Mouse (Mus musculus) megakaryocyte, embryonic 14.5 days (primary cell): ENCODE results near the gene Gm13285. TPM values are rescaled to one million over a fixed set of nuclear protein-coding genes. Genes with fewer than 3 reads are reported as not detected.
"Not testable (repeated sequence)": the region's sequence is repeated elsewhere in the genome, so short reads cannot be mapped to it uniquely, and the experiment has no call there.

ENCODE experiments used
- H3K27me3 ChIP-seq: replicated peaks from 2 replicates; pipeline ENCODE3; 2012; ENCODE audit warnings: inconsistent platforms
- H3K36me3 ChIP-seq: replicated peaks from 2 replicates; pipeline ENCODE3; 2012; ENCODE audit warnings: low read length, inconsistent platforms, mixed read lengths
- H3K4me1 ChIP-seq: 2 replicates; pipeline ENCODE4 v1.6.1; 2012; ENCODE audit warnings: inconsistent platforms
- H3K4me3 ChIP-seq: replicated peaks from 2 replicates; pipeline ENCODE3; 2012; ENCODE audit warnings: moderate library complexity, mild to moderate bottlenecking, inconsistent platforms
- H3K9me3 ChIP-seq: 2 replicates; pipeline ENCODE4 v1.6.1; 2012; ENCODE audit warnings: inconsistent platforms
- FLI1 ChIP-seq: IDR thresholded peaks from 2 replicates; pipeline ENCODE4 v1.6.1; 2012; ENCODE audit warnings: low read length, inconsistent platforms, mixed read lengths
- GATA1 ChIP-seq: IDR thresholded peaks from 3 replicates; pipeline ENCODE4 v1.6.1; 2012; ENCODE audit warnings: mixed read lengths, low read length, inconsistent platforms, borderline replicate concordance
- polyA plus RNA-seq: library from polyadenylated mRNA; stranded (reverse); fragments of >175 nt; gene quantifications from 2 replicates; pipeline ENCODE4 v1.2.3, GENCODE M21; 2012; ENCODE audit warnings: low replicate concordance; ENCODE audit not compliant: insufficient read depth

Gm13285 gene
- polyA plus RNA-seq, 1 experiment = not detected

- no peak for TF ChIP-seq FLI1
- TF ChIP-seq GATA1 = no peak
- Histone ChIP-seq H3K4me3 (no peak overlapping the region), H3K4me1 (0 out of 2 replicates have a peak, but pooled peaks cover 3% of the 10 kb centered on the region), H3K36me3 (no peaks in the 10 kb centered on the region), H3K27me3 (peaks cover 2% of the 10 kb centered on the region), H3K9me3 (no peaks in the 10 kb centered on the region)
These were observed 23.5 kb downstream of the Gm13285 start for GRCm38 (mm10) chr4:88822995-88823394.

DNA sequence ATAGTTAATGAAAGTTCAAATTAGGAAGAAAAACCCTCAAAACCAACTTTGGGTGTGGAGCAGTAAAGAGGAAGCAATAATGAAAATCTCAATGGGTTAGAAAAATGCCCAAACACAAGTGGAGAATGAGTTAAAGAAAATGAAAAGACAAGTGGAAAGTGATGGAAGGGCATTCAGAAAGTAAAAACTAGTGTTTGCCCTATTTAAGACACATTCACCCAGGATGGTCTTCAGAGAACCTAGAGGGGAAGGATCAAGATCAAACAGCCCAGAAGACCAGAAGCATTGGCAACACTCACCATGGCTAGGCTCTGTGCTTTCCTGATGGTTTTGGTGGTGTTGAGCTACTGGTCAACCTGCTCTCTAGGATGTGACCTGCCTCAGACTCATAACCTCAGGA is 27.7 kb downstream of the Gm13285 start, which contains the start of gene Ifna6:
TSS of gene Ifna6 (plus strand) at position 301 of the 400 bp plus-strand sequence.
- not testable (repeated sequence) for H3K36me3 ChIP-seq

DNA sequence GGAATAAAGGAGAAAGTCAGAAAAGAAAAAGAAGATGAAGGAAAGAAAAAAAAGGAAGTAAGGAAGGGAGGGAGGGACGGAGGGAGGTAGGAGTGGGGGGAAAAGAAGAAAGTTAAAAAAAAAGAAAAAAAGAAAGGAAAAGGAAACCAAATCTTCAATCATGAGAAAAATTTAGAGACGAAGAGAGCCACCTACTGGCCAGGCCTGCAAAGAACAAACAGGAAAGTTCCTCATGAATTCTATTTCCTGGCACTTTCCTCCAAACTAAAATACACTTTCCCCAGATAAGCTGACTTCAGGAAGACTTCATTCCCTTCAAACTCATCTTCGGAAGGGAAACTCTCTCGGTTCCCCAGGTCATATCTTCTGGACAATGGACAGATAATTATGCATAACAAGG is 31.1 kb downstream of the Gm13285 start:
- no peak overlapping the region for H3K4me3 ChIP-seq
- H3K4me1 ChIP-seq = peaks cover 11% of the 10 kb centered on the region
- H3K9me3 ChIP-seq = no peaks in the 10 kb centered on the region
- no peak for TF ChIP-seq FLI1
- no peak for TF ChIP-seq GATA1
- H3K27me3 ChIP-seq = no peaks in the 10 kb centered on the region
- H3K36me3 ChIP-seq = no peaks in the 10 kb centered on the region

More for the DNA sequence above, 27.7 kb downstream of the Gm13285 start, which contains the start of gene Ifna6:
- H3K4me3 ChIP-seq, H3K27me3 ChIP-seq, H3K9me3 ChIP-seq: not testable (repeated sequence)
- peaks cover 13% of the 10 kb centered on the region for H3K4me1 ChIP-seq

GRCm38 (mm10) chr4:88835225-88835624 is 35.8 kb downstream of the Gm13285 start, which contains the start of gene Ifna5:
Gene Ifna5 (plus strand): TSS chr4:88835525.
- not testable (repeated sequence) for H3K4me1 ChIP-seq, H3K36me3 ChIP-seq, H3K9me3 ChIP-seq

GRCm38 (mm10) chr4:88838828-88839227 is 39.4 kb downstream of the Gm13285 start:
- H3K36me3 ChIP-seq = no peaks in the 10 kb centered on the region
- H3K9me3 ChIP-seq = no peaks in the 10 kb centered on the region
- H3K4me1 ChIP-seq = peaks cover 4% of the 10 kb centered on the region; the same call in 1 of the 2 replicates
- H3K4me3 ChIP-seq = no peak overlapping the region
- TF ChIP-seq GATA1 (no peak), FLI1 (no peak)
- H3K27me3 ChIP-seq = peaks cover 7% of the 10 kb centered on the region

More at GRCm38 (mm10) chr4:88835225-88835624, 35.8 kb downstream of the Gm13285 start, which contains the start of gene Ifna5:
- not testable (repeated sequence) for H3K27me3 ChIP-seq, H3K4me3 ChIP-seq

GRCm38 (mm10) chr4:88840058-88840457 is 40.6 kb downstream of the Gm13285 start:
- no peaks in the 10 kb centered on the region for H3K36me3 ChIP-seq
- H3K4me1 ChIP-seq = peaks cover 4% of the 10 kb centered on the region; the same call in 1 of the 2 replicates
- peaks cover 7% of the 10 kb centered on the region for H3K27me3 ChIP-seq
- TF ChIP-seq GATA1 = no peak
- TF ChIP-seq FLI1 = no peak
- H3K4me3 ChIP-seq = no peak overlapping the region
- H3K9me3 ChIP-seq = no peaks in the 10 kb centered on the region

GRCm38 (mm10) chr4:88841438-88841911 is 42.0 kb downstream of the Gm13285 start, which contains the start of gene Ifna4:
Gene Ifna4 (plus strand): TSS chr4:88841861.
- H3K4me3 ChIP-seq = no peak within 1 kb of the TSS
- peaks cover 5% of the 10 kb centered on the region for H3K27me3 ChIP-seq
- TF ChIP-seq FLI1 (no peak), GATA1 (no peak)
- no peaks in the 10 kb centered on the region for H3K9me3 ChIP-seq
- H3K4me1 ChIP-seq = peaks cover 4% of the 10 kb centered on the region; the same call in 1 of the 2 replicates
- H3K36me3 ChIP-seq = no peaks in the 10 kb centered on the region

DNA sequence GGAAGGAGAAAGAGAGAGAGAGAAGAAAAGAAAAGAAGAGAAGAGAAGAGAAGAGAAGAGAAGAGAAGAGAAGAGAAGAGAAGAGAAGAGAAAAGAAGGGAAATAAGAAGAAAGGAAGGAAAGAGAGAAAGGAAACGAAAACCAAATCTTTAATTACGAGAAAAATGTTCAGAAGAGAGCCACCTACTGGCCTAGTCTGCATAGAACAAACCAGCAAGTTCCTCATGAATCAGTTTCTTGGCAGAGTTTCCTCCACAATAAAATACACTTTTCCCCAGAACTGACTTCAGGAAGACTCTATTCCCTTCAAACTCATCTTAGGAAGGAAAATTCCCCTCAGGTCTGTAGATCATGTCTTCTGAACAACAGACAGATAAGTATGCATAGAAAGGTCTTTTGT is 45.9 kb downstream of the Gm13285 start:
- H3K27me3 ChIP-seq = peaks cover 8% of the 10 kb centered on the region
- no peak overlapping the region for H3K4me3 ChIP-seq
- H3K9me3 ChIP-seq = no peaks in the 10 kb centered on the region
- peaks cover 4% of the 10 kb centered on the region; the same call in 1 of the 2 replicates for H3K4me1 ChIP-seq
- no peaks in the 10 kb centered on the region for H3K36me3 ChIP-seq
- TF ChIP-seq GATA1 = no peak
- TF ChIP-seq FLI1 = no peak

DNA sequence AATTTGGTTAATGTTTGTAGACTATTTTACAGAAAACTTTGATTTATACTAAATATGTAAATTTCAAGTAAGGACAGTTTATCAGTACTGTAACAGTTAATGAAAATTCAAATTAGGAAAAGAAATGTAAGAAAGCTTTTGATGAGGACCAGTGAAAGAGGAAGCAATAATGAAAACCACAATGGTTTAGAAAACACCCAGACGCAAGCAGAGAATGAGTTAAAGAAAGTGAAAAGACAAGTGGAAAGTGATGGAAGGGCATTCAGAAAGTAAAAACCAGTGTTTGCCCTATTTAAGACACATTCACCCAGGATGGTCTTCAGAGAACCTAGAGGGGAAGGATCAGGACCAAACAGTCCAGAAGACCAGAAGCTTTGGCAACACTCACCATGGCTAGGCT is 50.2 kb downstream of the Gm13285 start, which contains the start of gene Ifna1:
TSS of gene Ifna1 (plus strand) at position 390 of the 400 bp plus-strand sequence.
- H3K4me3 ChIP-seq = no peak within 1 kb of the TSS
- peaks cover 8% of the 10 kb centered on the region for H3K27me3 ChIP-seq
- no peaks in the 10 kb centered on the region for H3K4me1 ChIP-seq
- TF ChIP-seq GATA1 (no peak), FLI1 (no peak)
- no peaks in the 10 kb centered on the region for H3K9me3 ChIP-seq
- H3K36me3 ChIP-seq = no peaks in the 10 kb centered on the region

Other genes with a start within 250 kb of the Gm13285 start
- not detected in 2 replicates for gene Ifna15, start 241.4 kb upstream of the Gm13285 start, polyA plus RNA-seq
- gene Ifna14, start 227.9 kb upstream of the Gm13285 start, polyA plus RNA-seq = not detected in 2 replicates
- gene Ifna9, start 207.3 kb upstream of the Gm13285 start, polyA plus RNA-seq = not detected in 2 replicates
- not detected in 2 replicates for gene Ifna12, start 196.3 kb upstream of the Gm13285 start, polyA plus RNA-seq
- gene C87499, start 165.3 kb upstream of the Gm13285 start, polyA plus RNA-seq = not detected in 2 replicates
- gene Ifna13, start 155.2 kb upstream of the Gm13285 start, polyA plus RNA-seq = not detected in 2 replicates
- not detected in 2 replicates for gene Ifna16, start 122.7 kb upstream of the Gm13285 start, polyA plus RNA-seq
- not detected in 2 replicates for gene Ifna2, start 115.8 kb upstream of the Gm13285 start, polyA plus RNA-seq
- not detected in 2 replicates for gene Ifnab, start 108.3 kb upstream of the Gm13285 start, polyA plus RNA-seq
- gene Gm26566, start 77.9 kb upstream of the Gm13285 start, polyA plus RNA-seq = 0.27 TPM in 1 of 2 replicates, not detected in the other
- gene Klhl9, start 77.2 kb upstream of the Gm13285 start, polyA plus RNA-seq = 1.4 and 2.6 TPM in 2 replicates
- not detected in 2 replicates for gene Gm13271, start 44.8 kb upstream of the Gm13285 start, polyA plus RNA-seq
- not detected in 2 replicates for gene Gm13283, start 39.5 kb upstream of the Gm13285 start, polyA plus RNA-seq
- not detected in 2 replicates for gene Gm13290, start 25.8 kb upstream of the Gm13285 start, polyA plus RNA-seq
- not detected in 2 replicates for gene Gm13289, start 22.7 kb upstream of the Gm13285 start, polyA plus RNA-seq
- not detected in 2 replicates for gene Gm13272, start 19.8 kb upstream of the Gm13285 start, polyA plus RNA-seq
- gene Ifnz, start 17.5 kb upstream of the Gm13285 start, polyA plus RNA-seq = not detected in 2 replicates
- gene Gm13276, start 14.0 kb upstream of the Gm13285 start, polyA plus RNA-seq = not detected in 2 replicates
- gene Gm13277, start 11.0 kb upstream of the Gm13285 start, polyA plus RNA-seq = not detected in 2 replicates
- gene Gm13278, start 8.1 kb upstream of the Gm13285 start, polyA plus RNA-seq = not detected in 2 replicates
- gene Gm13275, start 5.2 kb upstream of the Gm13285 start, polyA plus RNA-seq = 0.64 TPM in 1 of 2 replicates, not detected in the other
- not detected in 2 replicates for gene Gm13279, start 2.3 kb upstream of the Gm13285 start, polyA plus RNA-seq
- 0.64 TPM in 1 of 2 replicates, not detected in the other for gene Gm13287, start 3.6 kb downstream of the Gm13285 start, polyA plus RNA-seq
- not detected in 2 replicates for gene Gm13288, start 5.9 kb downstream of the Gm13285 start, polyA plus RNA-seq
- not detected in 2 replicates for gene Ifna7, start 16.6 kb downstream of the Gm13285 start, polyA plus RNA-seq
- not detected in 2 replicates for gene Ifna11, start 20.3 kb downstream of the Gm13285 start, polyA plus RNA-seq
- gene Ifna6, start 27.8 kb downstream of the Gm13285 start, polyA plus RNA-seq = not detected in 2 replicates
- not detected in 2 replicates for gene Ifna5, start 35.9 kb downstream of the Gm13285 start, polyA plus RNA-seq
- not detected in 2 replicates for gene Ifna4, start 42.2 kb downstream of the Gm13285 start, polyA plus RNA-seq
- gene Ifna1, start 50.4 kb downstream of the Gm13285 start, polyA plus RNA-seq = not detected in 2 replicates
- gene Ifne, start 80.5 kb downstream of the Gm13285 start, polyA plus RNA-seq = not detected in 2 replicates